Mouse (Mus musculus): Measurements from ENCODE around the gene Erbin. TPM values are rescaled to one million over a fixed set of nuclear protein-coding genes. Genes with fewer than 3 reads are reported as not detected.

Gene Erbin
- polyA plus RNA-seq, 1 experiment from 2014 or later, result 7.7 TPM

GRCm38 (mm10) chr13:103900015-103900414 lies 20.3 kb downstream of the Erbin start:
- Histone ChIP-seq H3K9ac (replicated peaks) (no peak overlapping the region), H3K36me3 (replicated peaks; ENCODE audit: insufficient read depth, low read length) (no peaks in the 10 kb centered on the region), H3K4me2 (ENCODE audit: low read depth, low read length) (no peak overlapping the region), H3K27me3 (ENCODE audit: insufficient read depth, low read length) (no peaks in the 10 kb centered on the region), H3K9me3 (ENCODE audit: low read length) (no peaks in the 10 kb centered on the region), H3K27ac (ENCODE audit: low read depth) (no peak overlapping the region), H3K4me1 (ENCODE audit: insufficient read depth) (no peaks in the 10 kb centered on the region), H3K4me3 (ENCODE audit: low read depth, low read length) (no peak overlapping the region)
- 36% methylated on average over 1 of the region's 1 CpGs for WGBS (ENCODE audit: insufficient replicate concordance)
- DNase-seq, result no peak
- ATAC-seq, result no peak
- no peak for TF ChIP-seq CTCF (IDR thresholded peaks at IDR 0.05; ENCODE audit: low read depth)

GRCm38 (mm10) chr13:103897606-103898005 lies 22.7 kb downstream of the Erbin start:
- Histone ChIP-seq H3K27ac (ENCODE audit: low read depth) (no peak overlapping the region), H3K4me1 (ENCODE audit: insufficient read depth) (0 out of 2 replicates have a peak, but pooled peaks cover 6% of the 10 kb centered on the region), H3K4me3 (ENCODE audit: low read depth, low read length) (no peak overlapping the region), H3K27me3 (ENCODE audit: insufficient read depth, low read length) (no peaks in the 10 kb centered on the region), H3K9ac (replicated peaks) (no peak overlapping the region), H3K36me3 (replicated peaks; ENCODE audit: insufficient read depth, low read length) (no peaks in the 10 kb centered on the region), H3K4me2 (ENCODE audit: low read depth, low read length) (no peak overlapping the region), H3K9me3 (ENCODE audit: low read length) (no peaks in the 10 kb centered on the region)
- DNase-seq, result no peak
- ATAC-seq, result no peak
- 80% methylated on average over 4 of the region's 4 CpGs for WGBS (ENCODE audit: insufficient replicate concordance)
- TF ChIP-seq CTCF (IDR thresholded peaks at IDR 0.05; ENCODE audit: low read depth) (no peak), EP300 (IDR thresholded peaks at IDR 0.05; ENCODE audit: low read depth) (no peak)

GRCm38 (mm10) chr13:103893065-103893464 lies 27.2 kb downstream of the Erbin start:
- ATAC-seq (no peak), DNase-seq (no peak)
- H3K36me3 ChIP-seq (replicated peaks; ENCODE audit: insufficient read depth, low read length), result no peaks in the 10 kb centered on the region
- no peak overlapping the region for H3K4me2 ChIP-seq (ENCODE audit: low read depth, low read length)
- WGBS (ENCODE audit: insufficient replicate concordance), result 62% methylated on average over 5 of the region's 5 CpGs
- TF ChIP-seq CTCF (IDR thresholded peaks at IDR 0.05; ENCODE audit: low read depth), result no peak
- no peak for TF ChIP-seq EP300 (IDR thresholded peaks at IDR 0.05; ENCODE audit: low read depth)
- no peak overlapping the region for H3K9ac ChIP-seq (replicated peaks)
- H3K27ac ChIP-seq (ENCODE audit: low read depth), result no peak overlapping the region
- 0 out of 2 replicates have a peak, but pooled peaks cover 6% of the 10 kb centered on the region for H3K4me1 ChIP-seq (ENCODE audit: insufficient read depth)
- H3K27me3 ChIP-seq (ENCODE audit: insufficient read depth, low read length), result no peaks in the 10 kb centered on the region
- H3K9me3 ChIP-seq (ENCODE audit: low read length), result no peaks in the 10 kb centered on the region
- H3K4me3 ChIP-seq (ENCODE audit: low read depth, low read length), result no peak overlapping the region

GRCm38 (mm10) chr13:103890038-103890437 lies 30.3 kb downstream of the Erbin start:
- Histone ChIP-seq H3K27me3 (ENCODE audit: insufficient read depth, low read length) (no peaks in the 10 kb centered on the region), H3K4me1 (ENCODE audit: insufficient read depth) (0 out of 2 replicates have a peak, but pooled peaks cover 6% of the 10 kb centered on the region), H3K27ac (ENCODE audit: low read depth) (no peak overlapping the region), H3K9ac (replicated peaks) (no peak overlapping the region), H3K36me3 (replicated peaks; ENCODE audit: insufficient read depth, low read length) (no peaks in the 10 kb centered on the region), H3K4me2 (ENCODE audit: low read depth, low read length) (no peak overlapping the region), H3K4me3 (ENCODE audit: low read depth, low read length) (no peak overlapping the region), H3K9me3 (ENCODE audit: low read length) (no peaks in the 10 kb centered on the region)
- WGBS (ENCODE audit: insufficient replicate concordance), result 59% methylated on average over 3 of the region's 3 CpGs
- ATAC-seq (no peak), DNase-seq (no peak)
- TF ChIP-seq EP300 (IDR thresholded peaks at IDR 0.05; ENCODE audit: low read depth), result no peak
- no peak for TF ChIP-seq CTCF (IDR thresholded peaks at IDR 0.05; ENCODE audit: low read depth)

GRCm38 (mm10) chr13:103886503-103886902 lies 33.8 kb downstream of the Erbin start:
- 55% methylated on average over 3 of the region's 3 CpGs for WGBS (ENCODE audit: insufficient replicate concordance)
- no peak for ATAC-seq
- no peaks in the 10 kb centered on the region for H3K4me1 ChIP-seq (ENCODE audit: insufficient read depth)

GRCm38 (mm10) chr13:103881200-103881599 lies 39.1 kb downstream of the Erbin start:
- H3K36me3 ChIP-seq (replicated peaks; ENCODE audit: insufficient read depth, low read length), result 0 out of 2 replicates have a peak, but pooled peaks cover 19% of the 10 kb centered on the region
- no peaks in the 10 kb centered on the region for H3K27me3 ChIP-seq (ENCODE audit: insufficient read depth, low read length)
- TF ChIP-seq CTCF (IDR thresholded peaks at IDR 0.05; ENCODE audit: low read depth), result no peak
- TF ChIP-seq EP300 (IDR thresholded peaks at IDR 0.05; ENCODE audit: low read depth), result no peak
- DNase-seq (no peak), ATAC-seq (no peak)
- no peak overlapping the region for H3K4me2 ChIP-seq (ENCODE audit: low read depth, low read length)
- H3K4me3 ChIP-seq (ENCODE audit: low read depth, low read length), result no peak overlapping the region
- no peak overlapping the region for H3K9ac ChIP-seq (replicated peaks)
- H3K9me3 ChIP-seq (ENCODE audit: low read length), result no peaks in the 10 kb centered on the region
- 67% methylated on average over 4 of the region's 4 CpGs for WGBS (ENCODE audit: insufficient replicate concordance)
- H3K4me1 ChIP-seq (ENCODE audit: insufficient read depth), result no peaks in the 10 kb centered on the region
- H3K27ac ChIP-seq (ENCODE audit: low read depth), result no peak overlapping the region

More at GRCm38 (mm10) chr13:103886503-103886902, 33.8 kb downstream of the Erbin start:
- Histone ChIP-seq H3K27ac (ENCODE audit: low read depth) (no peak overlapping the region), H3K4me2 (ENCODE audit: low read depth, low read length) (no peak overlapping the region), H3K36me3 (replicated peaks; ENCODE audit: insufficient read depth, low read length) (0 out of 2 replicates have a peak, but pooled peaks cover 10% of the 10 kb centered on the region), H3K27me3 (ENCODE audit: insufficient read depth, low read length) (no peaks in the 10 kb centered on the region), H3K4me3 (ENCODE audit: low read depth, low read length) (no peak overlapping the region), H3K9me3 (ENCODE audit: low read length) (no peaks in the 10 kb centered on the region), H3K9ac (replicated peaks) (no peak overlapping the region)
- TF ChIP-seq EP300 (IDR thresholded peaks at IDR 0.05; ENCODE audit: low read depth), result no peak
- TF ChIP-seq CTCF (IDR thresholded peaks at IDR 0.05; ENCODE audit: low read depth), result no peak
- no peak for DNase-seq

- H3K27me3 ChIP-seq (ENCODE audit: insufficient read depth, low read length), result no peaks in the 10 kb centered on the region
- DNase-seq, result no peak
- TF ChIP-seq EP300 (IDR thresholded peaks at IDR 0.05; ENCODE audit: low read depth) (no peak), CTCF (IDR thresholded peaks at IDR 0.05; ENCODE audit: low read depth) (no peak)
- no peak overlapping the region for H3K4me3 ChIP-seq (ENCODE audit: low read depth, low read length)
- 0 out of 2 replicates have a peak, but pooled peaks cover 2% of the 10 kb centered on the region for H3K4me1 ChIP-seq (ENCODE audit: insufficient read depth)
- H3K36me3 ChIP-seq (replicated peaks; ENCODE audit: insufficient read depth, low read length), result 0 out of 2 replicates have a peak, but pooled peaks cover 11% of the 10 kb centered on the region
- no peak overlapping the region for H3K27ac ChIP-seq (ENCODE audit: low read depth)
- ATAC-seq, result no peak
- H3K4me2 ChIP-seq (ENCODE audit: low read depth, low read length), result no peak overlapping the region
- H3K9me3 ChIP-seq (ENCODE audit: low read length), result no peaks in the 10 kb centered on the region
- H3K9ac ChIP-seq (replicated peaks), result no peak overlapping the region
These were observed 43.6 kb downstream of the Erbin start for GRCm38 (mm10) chr13:103876743-103877142.

Data from liver, postnatal 0 days (tissue).